Mouse (Mus musculus): ENCODE measurements around the gene Apoc4.

Gene Apoc4

DNA sequence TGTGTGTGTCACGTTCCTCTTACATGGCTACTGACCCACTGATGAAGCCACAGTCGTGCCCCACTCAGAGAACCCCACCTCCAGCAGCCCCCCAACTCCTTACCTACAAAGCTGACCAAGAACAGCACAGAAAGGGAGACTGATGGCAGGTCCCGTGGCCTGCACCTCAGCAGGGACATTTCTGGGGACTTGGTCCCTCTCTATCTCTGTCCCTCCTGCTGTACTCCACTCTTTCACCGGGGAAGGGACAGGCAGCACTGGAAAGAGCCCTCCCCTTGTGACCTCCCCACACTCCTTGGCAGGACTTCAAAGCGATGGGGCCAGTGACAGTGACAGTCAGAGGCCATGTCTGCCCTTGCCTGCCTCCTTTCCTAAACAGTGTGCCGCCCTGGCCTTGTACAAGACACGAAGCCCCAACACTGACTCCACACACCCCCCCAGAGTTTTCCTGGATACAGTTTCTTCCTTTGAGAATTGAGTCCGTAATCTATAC, at the start of gene Apoc4, which contains the start of gene Gm44805:
Gene Apoc4 (minus strand): TSS at position 278 of the 493 bp plus-strand sequence.
Gene Gm44805 (minus strand): TSS at position 222 of the 493 bp plus-strand sequence.
- no peak for DNase-seq (ENCODE audit: low read depth, low spot score)

DNA sequence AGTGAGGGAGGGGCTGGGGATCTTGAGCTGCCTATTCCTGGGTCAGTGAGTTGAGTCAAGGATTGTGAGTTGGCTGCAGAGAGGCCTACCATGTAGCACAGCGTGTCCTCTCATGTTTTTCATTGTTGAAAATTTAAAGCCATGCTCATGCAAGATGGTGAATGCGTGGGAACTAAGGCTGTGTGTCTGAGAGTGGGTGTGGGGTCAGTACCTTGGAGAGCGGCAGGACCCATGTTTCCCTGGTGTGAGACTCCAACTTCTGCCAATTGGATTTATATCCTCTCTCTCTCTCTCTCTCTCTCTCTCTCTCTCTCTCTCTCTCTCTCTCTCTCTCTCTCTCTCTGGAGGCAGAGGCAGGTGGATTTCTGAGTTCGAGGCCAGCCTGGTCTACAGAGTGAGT, 45.3 kb upstream of the Apoc4 start:
- DNase-seq (ENCODE audit: low read depth, low spot score), result no peak

DNA sequence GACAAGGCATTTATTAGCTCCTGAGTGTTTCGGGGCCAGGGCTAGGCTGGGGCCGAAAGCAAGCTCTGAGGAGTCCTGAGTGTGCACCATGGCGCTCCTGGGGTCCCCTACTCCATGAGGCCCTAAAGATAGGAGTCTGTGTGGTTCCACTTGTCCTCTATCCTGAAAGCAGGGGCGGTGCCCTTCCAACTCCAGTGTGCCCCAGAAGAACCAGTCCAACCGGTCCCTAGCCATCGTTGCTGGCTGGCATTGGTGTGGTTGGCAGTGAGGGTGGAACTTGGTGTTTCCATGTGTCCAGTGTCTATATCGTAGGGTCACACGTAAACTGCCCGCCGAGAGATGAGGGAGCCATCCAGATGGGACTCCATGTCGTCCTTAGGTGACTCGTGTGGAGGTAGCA, 42.9 kb upstream of the Apoc4 start:
- DNase-seq (ENCODE audit: low read depth, low spot score), result no peak

DNA sequence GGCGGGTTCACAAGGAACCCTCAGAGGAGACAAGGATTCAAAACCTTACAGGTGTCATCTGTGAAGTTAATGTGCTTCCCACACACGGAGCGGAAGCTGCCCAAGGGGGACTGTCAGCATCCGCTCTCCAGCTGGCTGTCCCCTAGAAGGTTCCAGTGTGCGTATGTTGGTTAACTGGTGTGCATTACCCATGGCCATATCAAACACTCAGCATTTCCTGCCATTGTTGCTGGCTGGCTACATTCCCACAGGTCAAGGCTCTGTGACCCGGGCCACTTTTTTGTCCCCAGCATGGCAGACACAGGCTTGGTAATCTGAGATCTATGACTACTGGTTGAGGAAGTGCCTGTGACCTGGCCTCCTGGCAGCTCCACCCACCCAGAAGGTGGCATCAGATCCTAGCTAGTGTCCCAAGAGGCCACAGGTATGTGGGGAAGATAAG, 41.5 kb upstream of the Apoc4 start:
- no peak for DNase-seq (ENCODE audit: low read depth, low spot score)

DNA sequence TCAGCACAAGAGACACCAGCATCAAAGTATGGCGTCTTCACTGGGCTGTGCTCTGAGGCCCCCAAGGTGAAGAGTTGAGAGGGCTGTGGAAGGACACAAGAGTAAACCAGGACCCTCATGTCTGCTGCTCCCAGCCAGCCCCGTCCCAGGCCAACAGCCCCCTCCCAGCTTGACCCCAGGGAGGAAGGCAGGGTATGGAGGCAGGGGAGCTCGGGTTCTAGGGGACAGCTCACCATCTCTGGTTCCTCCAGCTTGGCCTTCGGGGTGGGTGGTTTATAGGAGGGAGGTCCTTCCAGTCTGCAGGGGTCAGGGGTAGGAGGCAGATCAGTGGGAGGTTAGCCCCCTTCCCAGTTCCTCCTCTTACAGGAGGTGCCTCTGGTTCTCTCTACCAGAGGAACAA, 37.9 kb upstream of the Apoc4 start:
- DNase-seq (ENCODE audit: low read depth, low spot score), result no peak

DNA sequence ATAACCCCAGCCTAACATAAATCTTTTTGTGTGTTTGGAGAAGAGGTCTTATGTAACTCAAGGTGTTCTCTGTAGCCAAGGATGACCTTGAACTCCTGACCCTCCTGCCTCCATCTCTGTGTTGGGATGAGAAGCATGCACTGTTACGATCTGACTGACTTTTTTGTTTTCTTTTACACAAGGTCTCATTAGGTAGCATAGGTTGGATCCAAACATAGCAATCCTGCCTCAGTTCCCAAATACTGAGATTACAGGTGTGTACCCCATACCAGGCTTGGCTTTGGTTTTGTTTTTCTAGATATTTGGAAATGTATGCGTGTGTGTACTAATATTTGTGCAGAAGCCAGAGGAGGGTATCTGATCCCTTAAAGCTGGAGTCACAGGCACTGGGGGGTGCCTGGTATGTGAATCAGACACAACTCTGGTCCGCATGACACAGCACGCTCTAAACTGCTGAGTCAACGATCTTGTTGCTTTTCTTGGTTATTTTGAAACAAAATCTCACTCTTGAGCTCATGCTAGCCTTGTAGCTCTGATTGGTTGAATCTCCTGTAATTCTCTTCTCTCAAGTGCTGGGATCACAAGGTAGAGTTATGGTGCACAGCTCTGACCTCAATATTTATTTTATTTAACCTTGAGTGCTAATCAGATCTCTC, 37.1 kb upstream of the Apoc4 start:
- DNase-seq (ENCODE audit: low read depth, low spot score), result no peak

DNA sequence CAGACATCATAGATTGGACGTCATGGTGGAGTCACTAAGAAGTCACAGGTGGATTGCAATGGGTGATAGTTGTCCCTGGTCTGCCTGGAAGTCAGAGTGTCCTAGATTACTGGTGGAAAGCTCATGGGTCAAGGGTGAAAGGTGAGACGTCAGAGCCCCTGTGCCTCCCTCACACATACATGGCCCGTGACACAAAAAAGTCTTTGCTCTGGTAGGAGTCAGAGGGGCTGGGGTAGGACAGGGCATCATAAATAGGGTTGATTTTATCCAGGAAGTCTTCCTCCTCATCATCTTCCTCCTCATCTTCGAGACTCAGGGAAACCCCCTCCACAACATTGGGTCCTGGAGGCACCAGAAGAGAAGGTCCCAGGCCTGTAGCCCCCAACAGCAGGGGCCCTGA, 36.1 kb upstream of the Apoc4 start:
- no peak for DNase-seq (ENCODE audit: low read depth, low spot score)

DNA sequence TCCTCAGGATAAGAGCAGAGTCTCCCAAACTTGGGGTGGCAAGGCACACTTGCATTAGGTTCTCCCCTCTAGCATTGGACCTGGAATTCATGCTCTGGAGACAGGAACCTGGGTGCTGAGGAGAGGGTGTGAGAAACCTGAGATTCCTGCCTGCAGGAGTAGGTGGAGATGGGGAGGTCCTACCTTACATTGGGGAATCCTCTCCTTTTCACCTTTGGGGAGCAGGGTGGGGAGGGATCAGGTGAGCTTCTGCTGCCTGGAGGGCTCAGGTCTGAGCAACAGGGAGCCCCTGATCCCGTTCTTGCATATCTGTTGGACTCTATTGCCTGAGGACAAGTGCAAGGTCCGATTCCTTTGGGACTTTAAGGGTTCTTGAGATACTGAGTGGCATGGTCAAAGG, 35.5 kb upstream of the Apoc4 start:
- DNase-seq (ENCODE audit: low read depth, low spot score), result no peak

DNA sequence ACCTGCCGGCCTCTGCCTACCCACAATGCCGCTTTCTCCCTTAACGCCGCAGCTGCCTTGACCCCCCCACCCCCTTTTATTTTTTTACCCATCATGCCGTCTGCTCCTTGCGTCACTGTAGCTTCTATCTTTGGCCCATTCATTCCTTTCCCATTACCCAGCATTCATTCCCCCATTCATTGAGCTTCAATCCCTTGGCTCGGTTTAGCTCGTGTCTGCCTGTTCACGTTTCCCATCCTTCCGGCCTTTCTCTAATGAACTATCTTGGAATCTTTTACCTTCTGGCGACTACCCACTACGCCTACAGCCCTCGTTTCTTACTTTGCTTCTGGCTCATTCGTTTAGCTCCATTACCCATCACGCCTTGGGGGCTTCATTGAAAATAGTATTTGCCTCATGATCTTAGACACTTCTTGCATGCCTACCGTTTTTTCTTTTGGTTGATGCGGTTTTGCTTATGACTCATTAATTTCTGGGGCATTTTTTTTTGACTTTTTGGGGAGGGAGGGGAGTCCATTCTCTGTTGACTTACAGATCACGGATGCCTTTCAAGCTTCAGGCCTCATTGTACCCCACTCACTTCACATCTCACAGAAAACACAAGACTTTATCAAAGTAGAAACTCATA, 34.9 kb upstream of the Apoc4 start:
- no peak for DNase-seq (ENCODE audit: low read depth, low spot score)

DNA sequence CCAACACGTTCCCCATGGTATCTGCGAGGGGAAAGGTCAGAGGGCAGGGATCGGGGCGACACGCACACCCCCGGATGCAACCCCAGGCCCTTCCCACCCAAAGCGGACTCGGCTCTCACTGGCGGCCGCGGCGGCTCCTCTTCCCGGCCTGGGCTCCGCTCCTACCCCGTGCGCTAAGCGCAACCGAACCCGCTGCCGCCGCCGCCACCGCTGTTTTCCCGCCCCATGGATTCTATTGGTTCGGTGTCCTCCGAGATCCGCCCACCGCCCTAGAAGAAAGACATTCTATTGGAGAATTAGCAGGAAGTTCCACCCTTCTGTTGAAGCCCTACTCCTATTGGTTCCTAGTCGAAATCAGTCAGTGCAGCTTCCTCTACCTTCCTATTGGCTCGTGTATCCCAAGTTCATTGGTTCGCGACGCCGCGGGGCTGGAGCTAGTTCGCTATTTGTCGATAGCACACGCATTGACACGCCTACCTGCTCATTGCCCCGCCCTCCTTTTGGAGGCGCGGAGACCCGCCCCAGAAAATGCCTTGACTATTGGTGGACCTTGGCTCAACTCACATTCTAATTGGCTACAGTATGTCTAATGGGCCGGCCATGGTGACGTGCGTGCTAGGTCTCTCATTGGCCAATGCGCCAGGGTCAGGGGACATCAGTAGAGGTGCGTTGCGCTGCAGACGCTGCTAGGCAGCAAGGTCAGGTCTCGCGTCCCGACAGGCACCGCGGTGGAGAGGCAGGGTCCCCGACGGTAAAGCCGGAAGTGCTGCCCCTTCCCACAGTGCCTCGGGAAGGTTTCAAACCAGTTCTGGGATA, 34.2 kb upstream of the Apoc4 start, which contains the start of gene Tomm40:
Gene Tomm40 (minus strand): TSS at position 200 of the 816 bp plus-strand sequence.
- DNase-seq (ENCODE audit: low read depth, low spot score), result peak; percentile 100

DNA sequence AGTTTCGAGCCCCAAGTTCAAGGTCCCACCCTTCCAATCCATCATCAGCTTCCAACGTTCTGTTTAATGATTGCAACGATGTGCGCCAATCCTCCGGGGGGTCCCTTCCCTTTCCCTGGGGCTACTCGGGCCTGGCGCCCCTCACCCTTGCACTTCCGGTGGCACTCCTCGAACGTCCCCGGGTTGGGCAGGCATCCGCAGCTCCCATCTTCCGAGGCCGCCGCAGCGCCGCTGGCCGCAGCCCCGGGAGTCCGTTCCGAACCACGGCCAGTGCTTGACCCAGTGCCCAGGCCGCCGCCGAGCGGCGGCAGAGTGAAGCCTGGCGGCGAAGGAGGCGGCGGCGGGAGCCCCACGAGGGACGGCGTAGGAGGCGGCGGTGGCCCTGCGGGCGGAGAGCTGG, 33.6 kb upstream of the Apoc4 start:
- no peak for DNase-seq (ENCODE audit: low read depth, low spot score)

DNA sequence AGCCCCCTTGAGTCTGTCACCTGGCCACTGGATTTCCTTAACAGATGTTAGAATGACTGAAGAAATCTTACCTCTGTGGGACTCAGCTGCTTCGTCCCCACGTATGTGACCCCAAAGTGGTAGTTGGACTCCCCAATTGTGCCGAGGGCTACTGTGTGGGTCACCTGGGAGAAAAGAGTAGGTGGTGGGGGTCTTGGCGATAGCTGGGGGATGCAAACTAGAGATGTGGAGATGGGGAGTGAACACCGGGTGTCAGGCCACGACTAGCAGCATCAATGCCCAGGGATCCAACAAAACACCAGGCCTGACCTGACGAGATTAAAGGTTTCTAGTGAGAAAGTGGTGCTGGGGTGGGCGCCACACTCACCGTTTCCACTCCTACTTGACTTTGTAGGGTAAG, 32.3 kb upstream of the Apoc4 start:
- DNase-seq (ENCODE audit: low read depth, low spot score), result no peak

DNA sequence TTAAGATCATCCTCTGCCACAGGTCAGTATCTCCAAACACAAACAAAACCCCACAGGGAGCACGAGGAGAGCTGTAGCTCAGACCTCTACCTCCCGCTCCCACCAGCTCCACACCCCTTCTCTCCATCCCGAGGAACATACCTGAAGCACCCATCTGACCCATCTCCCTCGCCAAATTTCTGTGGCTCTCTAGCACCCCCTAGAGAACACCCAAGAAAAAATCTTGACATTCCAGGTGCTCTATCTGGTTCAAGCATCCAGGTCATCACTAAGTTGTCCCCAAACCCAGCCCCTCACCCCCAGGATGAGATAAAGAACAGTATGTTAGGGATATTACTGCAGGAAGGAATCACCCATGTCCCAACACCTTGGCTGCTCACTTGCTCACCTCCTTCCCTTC, 31.9 kb upstream of the Apoc4 start:
- DNase-seq (ENCODE audit: low read depth, low spot score), result peak; percentile 53

DNA sequence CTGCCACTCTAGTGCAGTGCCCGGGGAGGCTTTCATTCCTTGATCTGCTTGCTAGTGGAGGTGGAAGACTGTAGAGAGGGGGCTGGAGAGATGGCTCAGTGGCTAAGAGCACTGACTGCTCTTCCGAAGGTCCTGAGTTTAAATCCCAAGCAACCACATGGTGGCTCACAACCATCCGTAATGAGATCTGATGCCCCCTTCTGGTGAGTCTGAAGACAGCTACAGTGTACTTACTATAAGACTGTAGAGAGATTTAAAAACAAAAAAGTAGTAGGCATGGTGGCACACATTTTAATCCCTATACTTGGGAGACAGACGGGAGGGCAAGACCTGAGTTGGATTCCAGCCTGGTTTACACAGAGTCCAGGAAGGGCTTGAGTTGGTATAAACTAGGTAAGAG, 31.1 kb upstream of the Apoc4 start:
- DNase-seq (ENCODE audit: low read depth, low spot score), result peak; percentile 38

DNA sequence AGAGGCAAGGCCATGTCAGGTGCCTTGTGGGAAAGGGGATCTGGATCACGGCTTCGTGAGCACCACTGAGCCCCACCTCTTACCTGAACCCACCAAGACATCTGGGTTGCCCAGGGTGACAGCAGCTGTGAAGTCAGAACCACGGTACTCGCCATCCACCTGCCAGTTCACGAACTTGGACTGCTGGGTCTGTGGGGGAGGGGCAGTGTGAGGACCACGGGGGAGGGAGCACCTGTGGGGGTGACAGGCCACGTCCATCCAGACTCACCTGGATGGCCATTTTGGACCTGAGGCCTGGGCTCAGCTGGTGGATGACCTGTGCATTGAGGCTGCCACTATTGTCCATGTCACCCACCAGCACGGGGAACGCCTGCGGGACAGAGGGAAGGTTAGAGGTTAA, 29.4 kb upstream of the Apoc4 start:
- no peak for DNase-seq (ENCODE audit: low read depth, low spot score)

DNA sequence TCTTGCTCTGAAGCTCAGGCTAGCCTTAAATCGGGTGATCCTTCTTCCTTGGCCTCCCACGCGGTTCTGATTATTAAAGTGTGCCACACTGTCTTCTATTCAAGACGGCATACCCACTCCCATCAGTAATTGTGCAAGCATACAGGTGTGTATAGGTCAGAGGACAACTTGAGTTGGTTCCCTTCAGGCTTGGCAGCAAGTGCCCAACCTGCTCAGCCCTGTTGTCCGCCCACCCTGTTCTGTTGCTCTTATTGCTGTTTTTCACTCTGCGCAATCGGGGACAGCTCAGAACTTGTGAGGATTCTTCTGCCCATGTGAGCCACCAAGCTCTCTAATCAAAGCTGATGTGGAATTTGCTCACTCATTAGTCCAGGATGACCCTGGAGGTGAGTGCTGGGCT, 24.0 kb upstream of the Apoc4 start:
- DNase-seq (ENCODE audit: low read depth, low spot score), result no peak

DNA sequence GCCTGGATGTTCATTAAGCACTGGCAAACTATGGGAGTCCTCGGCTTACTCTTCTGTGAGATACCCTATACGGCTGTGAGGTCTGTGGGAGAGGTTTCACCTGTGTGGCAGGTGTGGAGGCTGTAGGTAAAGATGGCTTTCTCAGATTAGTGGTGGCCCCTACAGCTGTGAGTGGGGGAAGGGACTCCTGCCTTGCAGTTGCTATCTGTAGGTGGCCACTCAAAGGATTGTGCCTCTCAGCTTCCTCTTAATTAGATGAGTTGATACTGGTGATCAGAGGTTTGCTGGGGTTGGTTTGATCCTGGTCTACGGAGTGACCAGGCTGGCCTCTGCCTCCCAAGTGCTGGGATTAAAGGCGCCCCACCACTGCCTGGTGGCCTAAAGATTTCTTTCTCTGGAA, 23.2 kb upstream of the Apoc4 start:
- DNase-seq (ENCODE audit: low read depth, low spot score), result no peak

DNA sequence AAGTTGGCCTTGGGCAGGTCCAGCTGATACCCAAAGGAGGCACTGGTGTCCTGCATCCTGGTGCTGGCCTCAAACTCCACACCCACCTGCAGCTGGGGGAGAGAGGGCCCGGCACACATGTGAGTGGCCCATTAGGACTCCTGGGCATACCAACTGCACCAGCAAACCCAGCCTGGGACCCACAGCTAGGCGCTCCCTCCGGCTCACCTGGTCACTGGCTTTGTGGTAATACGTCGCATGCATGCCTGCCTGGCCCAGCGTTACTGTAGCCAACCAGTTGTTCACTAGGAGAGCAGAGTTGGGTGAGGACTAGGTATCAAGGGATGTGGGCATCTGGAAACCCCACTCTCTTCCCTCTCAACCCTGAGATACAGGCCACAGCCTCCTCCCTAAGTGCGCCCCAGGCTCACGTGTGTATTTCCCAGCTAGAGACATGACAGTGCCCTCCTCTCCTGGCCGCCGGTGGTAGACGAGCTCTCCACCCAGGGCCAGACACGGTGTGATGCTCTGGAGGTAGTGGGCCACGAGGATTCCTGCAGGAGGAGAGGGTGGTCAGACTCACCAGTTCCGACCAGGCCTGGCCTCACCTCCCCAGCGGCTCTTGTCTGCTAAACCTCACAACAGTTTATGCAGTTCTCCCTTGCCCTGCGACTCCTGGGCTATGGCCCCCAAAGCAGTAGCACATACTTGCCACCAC, 21.7 kb upstream of the Apoc4 start:
- no peak for DNase-seq (ENCODE audit: low read depth, low spot score)

DNA sequence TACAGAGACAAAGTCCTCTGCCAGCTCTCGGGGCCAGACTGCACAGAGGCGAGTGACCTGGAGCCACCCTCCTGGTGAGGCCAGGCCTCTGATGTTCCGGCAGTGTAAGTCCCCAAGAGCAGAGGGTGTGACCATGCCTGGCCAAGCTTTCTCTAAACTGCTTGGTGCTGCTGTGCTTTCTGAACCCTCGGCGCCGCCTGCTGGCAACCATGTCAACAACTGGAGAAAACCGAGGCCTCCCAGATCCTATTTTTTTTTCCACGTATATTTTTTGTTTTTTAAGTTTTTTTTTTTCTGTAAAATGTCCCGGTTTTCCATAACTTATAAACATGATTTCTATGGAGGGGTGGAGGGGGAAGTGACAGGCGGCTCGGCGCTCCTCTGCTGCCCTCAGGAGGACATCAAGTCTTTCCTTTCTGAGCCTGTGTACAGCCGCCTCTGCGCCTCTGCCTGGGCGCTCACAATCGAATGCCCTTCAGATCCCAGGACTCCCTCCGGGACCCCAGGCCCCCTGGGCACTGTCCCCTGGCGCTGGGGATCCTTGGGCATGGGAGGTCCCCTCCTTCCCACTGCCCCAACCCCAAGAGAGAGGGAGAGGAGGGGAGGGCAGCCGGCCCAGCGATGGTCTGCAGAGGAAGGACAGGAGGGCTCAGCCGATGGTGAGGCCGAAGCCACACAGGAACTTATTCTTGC, 19.9 kb upstream of the Apoc4 start:
- DNase-seq (ENCODE audit: low read depth, low spot score), result peak; percentile 82

DNA sequence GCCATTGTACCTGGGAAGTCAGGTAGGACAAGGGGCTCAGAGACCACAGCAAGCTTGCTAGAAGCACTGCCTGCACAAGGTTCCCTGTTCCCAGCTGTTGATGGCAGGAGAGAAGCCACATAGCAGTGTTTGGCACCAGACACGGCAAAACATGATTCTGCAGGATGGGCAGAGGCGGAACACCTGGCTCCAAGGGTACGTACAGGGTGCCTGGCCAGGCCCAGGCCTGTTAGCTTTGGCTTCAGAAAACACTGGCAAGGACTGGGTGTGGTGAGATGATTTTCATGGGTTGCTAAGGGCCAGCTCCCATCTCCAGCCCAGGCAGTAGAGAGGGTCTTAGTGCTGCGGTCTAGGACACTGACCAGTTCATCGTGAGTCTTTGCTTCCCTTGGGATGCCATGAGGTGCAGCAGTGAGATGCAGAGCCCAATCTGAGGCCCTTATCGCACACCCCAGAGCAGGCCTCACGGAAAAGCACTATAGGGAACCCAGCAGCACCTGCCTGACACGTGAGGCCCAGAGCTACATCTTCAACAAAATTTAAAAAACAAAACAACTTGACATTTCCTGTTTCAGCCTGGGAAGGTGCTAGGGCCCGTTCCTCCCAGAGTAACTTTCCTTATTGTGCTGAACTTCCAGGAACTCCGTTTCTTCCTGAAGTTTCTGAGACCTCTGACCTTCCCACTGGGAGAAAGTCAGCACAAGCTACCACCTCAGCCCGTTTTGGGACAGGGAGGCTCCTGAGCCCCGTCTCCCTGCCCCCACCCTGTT, 19.2 kb upstream of the Apoc4 start:
- DNase-seq (ENCODE audit: low read depth, low spot score), result peak; percentile 64

DNA sequence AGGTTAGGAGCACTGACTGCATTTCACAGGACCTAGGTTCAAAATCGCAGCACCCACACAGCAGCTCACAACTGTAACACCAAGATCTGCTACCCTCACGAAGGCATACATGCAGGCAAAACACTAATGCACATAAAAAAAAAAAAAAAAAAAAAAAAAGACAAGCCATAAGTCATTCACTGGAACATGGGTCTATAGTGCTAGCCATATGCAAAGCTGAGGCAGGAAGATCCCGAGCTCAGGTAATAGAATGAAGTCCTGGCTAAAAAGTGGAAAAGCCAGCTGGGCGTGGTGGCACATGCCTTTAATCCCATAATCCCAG, 18.5 kb upstream of the Apoc4 start:
- no peak for DNase-seq (ENCODE audit: low read depth, low spot score)
